Mouse (Mus musculus) lung, adult 2 months (tissue): Measurements from ENCODE around the gene Ccl17. TPM values are rescaled to one million over a fixed set of nuclear protein-coding genes. Genes with fewer than 3 reads are reported as not detected.
A peak's percentile ranks its signal among the peaks of the same experiment; 100 is the strongest.
"Not testable (repeated sequence)": the region's sequence is repeated elsewhere in the genome, so short reads cannot be mapped to it uniquely, and the experiment has no call there.

Source experiments
- DNase-seq: peaks from one replicate; pipeline ENCODE4 v3.0.0; 2022
- H3K4me1 ChIP-seq: fragments of 200-500 bp; 2 replicates; pipeline ENCODE4 v1.6.1; 2011; ENCODE audit warnings: low read length; ENCODE audit not compliant: control insufficient read depth, insufficient read depth
- H3K4me3 ChIP-seq: fragments of 200-500 bp; replicated peaks from 2 replicates; pipeline ENCODE3; 2011; ENCODE audit warnings: low read depth, mild to moderate bottlenecking, control low read depth, low read length; ENCODE audit errors: extremely low read depth
- CTCF ChIP-seq: fragments of 200-500 bp; IDR thresholded peaks from 2 replicates; pipeline ENCODE4 v1.5.1; 2011; ENCODE audit warnings: mild to moderate bottlenecking, low read length, control low read depth; ENCODE audit not compliant: insufficient read depth
- POLR2A ChIP-seq: fragments of 200-500 bp; IDR thresholded peaks from 2 replicates; pipeline ENCODE4 v1.6.1; 2011; ENCODE audit warnings: low read depth, mild to moderate bottlenecking, control low read depth, low read length, borderline replicate concordance; ENCODE audit errors: extremely low read depth
- WGBS: fragments of 180-500 bp; shearing (Covaris S2); methylation state at CpG from one replicate; pipeline ENCODE4 v1.1.7; 2018; 5-methylcytosine and 5-hydroxymethylcytosine counted together
- polyA plus RNA-seq: library from polyadenylated mRNA; depleted of rRNA; stranded (reverse); fragments of >200 nt; gene quantifications from 2 replicates; pipeline ENCODE4 v1.2.3, GENCODE M21; 2012

Gene Ccl17
- polyA plus RNA-seq, 1 experiment: 6.4 TPM

DNA sequence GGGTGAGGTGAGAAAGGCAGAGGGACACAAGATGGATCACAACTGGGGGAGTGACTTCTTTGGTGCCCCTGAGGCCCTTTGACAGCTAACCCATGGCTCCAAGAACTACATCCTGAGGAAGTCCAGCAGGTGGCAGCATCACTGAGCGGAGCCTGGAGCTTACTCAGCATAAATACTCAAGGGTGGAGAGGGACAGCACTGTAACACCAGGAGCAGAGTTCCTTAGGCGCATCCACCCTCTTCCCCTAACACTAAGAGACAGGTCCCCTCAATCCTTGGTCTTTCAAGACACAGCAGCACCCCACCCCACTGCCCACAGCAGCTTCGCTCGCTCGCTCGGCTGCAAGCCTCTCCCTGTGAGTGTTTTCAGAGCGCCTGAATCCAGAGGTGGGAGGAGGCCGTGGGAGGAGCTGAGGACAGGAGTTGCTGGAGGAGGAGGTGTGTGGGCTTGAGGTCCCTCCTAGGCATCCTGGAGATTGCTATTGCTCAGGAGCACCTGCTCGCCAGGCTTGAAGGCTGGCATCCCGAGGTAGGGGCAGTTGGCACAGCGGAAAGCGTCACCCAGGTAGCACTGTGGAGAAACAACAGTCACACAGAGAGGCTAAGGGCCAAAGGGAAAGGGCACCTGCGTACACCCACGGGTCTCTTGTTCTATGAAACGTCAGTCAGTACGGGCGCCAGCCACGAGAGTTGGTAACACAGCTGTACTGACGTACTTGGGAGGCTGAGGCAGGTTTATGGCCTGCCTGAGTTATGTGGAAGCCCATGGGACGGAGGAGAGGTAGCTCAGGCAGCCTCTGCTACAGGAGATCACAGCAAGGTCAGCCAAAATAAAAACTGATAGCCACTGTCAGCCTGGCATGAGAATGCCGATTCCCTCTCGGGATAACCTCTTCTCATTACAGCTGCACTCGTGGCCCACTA lies 12.6 kb downstream of the Ccl17 start:
- 79% methylated on average over 23 of the region's 23 CpGs for WGBS
- TF ChIP-seq POLR2A: no peak
- TF ChIP-seq CTCF: peak; percentile 86
- peak; percentile 66 for DNase-seq

DNA sequence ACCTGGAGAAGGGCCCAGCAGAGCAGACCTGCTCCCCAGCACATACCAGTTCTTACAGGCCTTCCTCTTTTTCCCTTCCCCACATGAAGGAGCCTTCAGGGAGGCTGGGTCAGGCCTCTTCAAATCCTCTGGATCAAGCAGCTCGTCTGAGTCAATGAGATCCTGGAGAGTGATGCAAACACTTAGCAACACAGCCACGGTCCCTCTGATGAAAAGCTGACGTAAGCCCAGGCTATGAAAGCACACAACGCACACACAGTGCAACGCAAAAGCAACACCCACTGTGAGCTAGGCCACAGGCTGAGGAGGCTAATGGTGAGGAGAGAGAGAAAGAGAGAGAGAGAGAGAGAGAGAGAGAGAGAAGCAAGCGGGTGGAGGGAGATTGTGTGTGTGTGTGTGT lies 14.9 kb downstream of the Ccl17 start:
- no peak for DNase-seq
- Histone ChIP-seq H3K4me1 (no peaks in the 10 kb centered on the region), H3K4me3 (no peak overlapping the region)
- 73% methylated on average over 6 of the region's 6 CpGs for WGBS
- TF ChIP-seq CTCF (no peak), POLR2A (no peak)

More for the DNA sequence above, 12.6 kb downstream of the Ccl17 start:
- no peak overlapping the region for H3K4me3 ChIP-seq
- H3K4me1 ChIP-seq: no peaks in the 10 kb centered on the region

DNA sequence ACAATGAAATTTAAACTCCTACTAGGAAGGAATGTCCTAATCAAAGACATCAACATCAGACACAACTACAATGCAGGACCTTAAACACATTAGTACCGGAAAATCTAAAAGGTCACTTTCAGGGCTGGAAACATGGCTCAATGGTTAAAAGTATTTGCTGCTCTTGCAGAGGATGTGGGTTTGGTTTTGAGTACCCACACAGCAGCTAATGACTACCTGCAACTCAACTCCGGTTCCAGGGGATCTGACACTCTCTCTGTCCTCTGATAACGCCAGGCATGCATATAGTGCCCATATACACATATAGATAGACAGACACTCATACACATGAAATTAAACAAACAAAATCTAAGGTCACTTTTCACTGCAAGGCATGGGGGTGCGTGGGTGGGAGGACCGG lies 16.0 kb downstream of the Ccl17 start:
- WGBS: 93% methylated on average over 5 of the region's 5 CpGs
- TF ChIP-seq CTCF (no peak), POLR2A (no peak)
- Histone ChIP-seq H3K4me1 (no peaks in the 10 kb centered on the region), H3K4me3 (no peak overlapping the region)
- DNase-seq: no peak

DNA sequence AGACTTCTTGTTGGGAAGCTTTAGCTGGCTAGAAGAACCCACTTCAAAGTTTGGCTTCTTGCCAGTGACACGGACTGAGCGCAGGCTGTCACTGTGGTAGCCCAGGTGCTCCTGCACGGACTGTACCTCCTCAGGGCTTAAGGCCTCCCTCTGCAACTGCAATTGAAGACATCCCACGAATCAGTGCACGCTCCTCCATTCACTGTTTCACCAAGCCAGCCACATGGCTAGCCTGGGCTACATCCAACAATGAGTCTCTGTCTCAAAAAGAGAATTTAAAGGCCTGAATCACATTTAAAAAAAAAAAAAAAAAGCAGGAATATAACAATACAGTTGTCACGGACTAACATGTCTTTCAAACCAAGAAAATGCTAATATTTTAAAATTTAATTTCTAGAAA lies 18.0 kb downstream of the Ccl17 start:
- WGBS: 81% methylated on average over 6 of the region's 6 CpGs
- DNase-seq: no peak
- TF ChIP-seq CTCF: no peak
- TF ChIP-seq POLR2A: no peak
- Histone ChIP-seq H3K4me3 (no peak overlapping the region), H3K4me1 (no peaks in the 10 kb centered on the region)

DNA sequence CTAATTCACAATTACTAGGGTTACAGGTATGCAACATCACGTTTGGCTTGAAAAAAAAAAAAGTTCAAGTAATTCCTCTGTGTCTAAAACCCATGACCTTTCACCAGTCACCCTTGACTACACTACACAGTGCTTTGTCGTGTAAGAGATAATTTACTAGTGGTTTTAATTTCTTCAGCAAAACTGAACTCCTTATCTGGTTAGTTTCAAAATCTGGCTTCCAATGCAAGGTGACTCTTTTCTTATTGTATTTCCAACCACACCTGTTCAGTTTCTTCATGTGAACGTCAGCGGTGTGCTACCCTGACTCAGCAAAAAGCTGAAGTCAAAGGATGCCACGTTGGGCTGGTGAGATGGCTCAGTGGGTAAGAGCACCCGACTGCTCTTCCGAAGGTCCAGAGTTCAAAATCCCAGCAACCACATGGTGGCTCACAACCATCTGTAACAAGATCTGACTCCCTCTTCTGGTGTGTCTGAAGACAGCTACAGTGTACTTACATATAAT lies 23.7 kb downstream of the Ccl17 start:
- not testable (repeated sequence) for H3K4me3 ChIP-seq, H3K4me1 ChIP-seq, DNase-seq
- WGBS: 70% methylated on average over 7 of the region's 7 CpGs

DNA sequence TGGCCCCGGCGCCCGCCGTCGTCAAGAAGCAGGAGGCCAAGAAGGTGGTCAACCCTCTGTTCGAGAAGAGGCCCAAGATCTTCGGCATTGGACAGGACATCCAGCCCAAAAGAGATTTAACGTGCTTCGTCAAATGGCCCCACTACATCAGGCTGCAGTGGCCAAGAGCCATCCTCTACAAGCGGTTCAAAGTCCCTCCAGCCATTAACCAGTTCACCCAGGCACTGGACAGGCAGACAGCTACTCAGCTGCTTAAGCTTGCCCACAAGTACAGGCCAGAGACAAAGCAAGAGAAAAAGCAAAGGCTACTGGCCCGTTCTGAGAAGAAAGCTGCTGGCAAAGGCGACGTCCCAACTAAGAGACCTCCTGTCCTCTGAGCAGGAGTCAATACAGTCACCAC lies 25.5 kb downstream of the Ccl17 start:
- not testable (repeated sequence) for H3K4me1 ChIP-seq, DNase-seq, H3K4me3 ChIP-seq
- 94% methylated on average over 13 of the region's 13 CpGs for WGBS

DNA sequence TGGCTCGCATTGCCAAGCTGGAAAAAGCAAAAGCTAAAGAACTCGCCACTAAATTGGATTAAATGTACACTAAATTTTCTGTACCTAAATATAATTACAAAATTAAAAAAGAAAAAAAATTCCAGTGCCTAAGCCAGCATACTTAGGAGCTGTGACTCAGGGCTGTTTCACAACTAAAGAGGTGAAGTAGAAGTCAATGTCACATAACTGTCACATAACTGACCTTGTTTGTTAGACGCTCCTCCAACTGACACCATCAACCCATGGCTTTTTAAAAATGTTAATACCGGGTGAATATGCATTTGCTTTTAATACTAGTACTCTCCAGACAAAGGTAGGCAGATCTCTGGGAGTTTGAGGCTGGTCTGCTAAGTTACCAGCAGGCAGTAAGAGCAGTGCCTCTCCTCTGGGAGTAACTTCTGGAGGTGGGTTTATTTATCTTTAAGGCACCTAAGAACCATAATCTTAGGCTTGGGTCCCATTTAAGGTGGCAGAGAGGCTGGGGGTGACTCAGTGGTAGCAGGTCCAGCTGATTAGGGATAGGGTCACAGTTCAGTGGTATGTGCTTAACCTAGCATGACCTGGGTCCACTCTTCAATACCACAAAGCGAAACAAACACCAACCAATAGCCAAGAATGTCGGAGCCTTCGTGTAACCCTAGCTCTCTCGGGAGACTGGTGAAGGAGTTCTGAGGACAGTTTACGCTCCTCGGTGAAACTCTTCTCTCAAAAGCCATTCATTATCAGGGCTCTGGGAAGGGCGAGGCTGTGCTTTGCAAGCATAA lies 26.4 kb downstream of the Ccl17 start:
- TF ChIP-seq CTCF: no peak
- no peak for TF ChIP-seq POLR2A
- DNase-seq: no peak
- H3K4me3 ChIP-seq: no peak overlapping the region
- WGBS: 54% methylated on average over 11 of the region's 11 CpGs
- H3K4me1 ChIP-seq: no peaks in the 10 kb centered on the region; the same call in 1 of the 2 replicates

DNA sequence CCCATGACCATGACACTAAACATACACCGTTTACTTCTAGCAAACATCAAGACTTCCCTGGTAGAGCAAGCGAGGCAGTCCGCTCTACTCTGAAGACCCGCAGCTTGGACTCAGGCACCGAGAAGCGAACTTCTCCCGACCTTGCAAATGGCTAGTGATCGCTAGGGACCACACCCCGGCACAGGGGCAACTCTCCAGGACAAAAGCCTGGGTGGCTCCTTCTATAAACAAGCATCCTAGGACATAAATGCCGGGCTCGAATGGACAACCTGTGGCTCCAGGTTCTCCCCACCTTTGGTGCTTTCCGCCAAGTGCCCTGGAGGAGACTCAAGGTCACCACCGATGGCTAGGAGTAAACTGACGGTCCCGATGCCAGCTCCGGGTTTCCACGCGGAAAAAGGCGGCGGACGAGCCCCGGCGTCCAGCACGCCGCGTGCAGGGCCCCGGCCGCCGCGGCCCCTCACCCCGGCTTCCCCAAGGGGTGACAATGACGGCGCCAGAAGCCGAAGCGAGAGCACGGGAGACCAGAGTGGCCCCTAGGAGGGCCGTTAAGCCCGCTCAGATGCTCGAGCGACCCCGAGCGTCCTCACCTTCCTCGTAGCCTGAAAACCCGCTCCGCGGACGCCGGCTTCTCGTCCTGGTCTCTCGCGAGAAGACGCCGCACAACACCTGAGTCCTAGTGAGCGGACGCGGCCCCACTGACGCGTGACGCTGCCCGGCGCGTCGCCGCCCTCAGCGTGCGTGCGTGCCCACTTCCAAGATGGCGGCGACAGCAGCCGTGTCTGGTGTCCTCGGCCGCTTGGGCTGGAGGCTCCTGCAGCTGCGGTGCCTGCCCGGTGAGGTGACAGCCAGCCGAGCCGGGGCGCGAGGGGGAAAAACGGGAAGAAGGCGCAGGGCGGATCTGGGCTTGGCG lies 27.7 kb downstream of the Ccl17 start, which contains the start of the genes Coq9 and Ciapin1:
Gene Coq9 (plus strand): TSS at position 660 of the 913 bp plus-strand sequence.
Gene Ciapin1 (minus strand): TSS at position 697 of the 913 bp plus-strand sequence.
- peak; percentile 92 for DNase-seq
- Histone ChIP-seq H3K4me3 (peak within 1 kb of the TSS; percentile 82), H3K4me1 (no peaks in the 10 kb centered on the region; the same call in 1 of the 2 replicates)
- WGBS: under 1% methylated on average over 82 of the region's 82 CpGs
- TF ChIP-seq CTCF (no peak), POLR2A (peak; percentile 84)

DNA sequence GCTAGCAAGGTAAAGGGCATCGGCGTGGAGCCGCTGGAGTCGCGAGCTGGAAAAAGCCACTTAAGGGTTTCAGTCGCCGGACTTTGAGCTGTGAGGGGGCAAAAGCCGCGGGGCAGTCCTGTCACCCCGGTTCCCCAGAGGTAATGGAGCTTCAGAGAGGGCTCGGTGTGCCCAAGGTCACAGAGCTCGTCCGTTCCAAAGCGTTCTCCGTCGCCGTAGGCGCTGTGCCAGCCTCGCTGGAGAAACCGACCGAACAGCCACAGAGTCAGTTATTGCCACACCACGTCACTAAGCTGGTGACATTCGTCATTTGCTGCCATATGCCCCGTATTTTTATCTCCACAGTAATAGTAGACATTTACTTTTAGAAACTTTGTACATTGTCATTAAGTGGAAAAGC lies 28.3 kb downstream of the Ccl17 start:
- under 1% methylated on average over 24 of the region's 24 CpGs for WGBS
- TF ChIP-seq POLR2A (peak; percentile 31; the same call in 1 of the 2 replicates), CTCF (no peak)
- Histone ChIP-seq H3K4me1 (no peaks in the 10 kb centered on the region; the same call in 1 of the 2 replicates), H3K4me3 (peak overlapping the region; percentile 80)
- DNase-seq: peak; percentile 85
